Mouse (Mus musculus) C2C12 (cell line): ENCODE measurements around the gene Mta2.

Experiments
- CTCF ChIP-seq: IDR thresholded peaks from one replicate; pipeline ENCODE4 v1.5.1; 2011; ENCODE audit not compliant: control insufficient read depth, insufficient read depth, insufficient read length
- FOSL1 ChIP-seq: IDR thresholded peaks from one replicate; pipeline ENCODE4 v1.8.0; 2011; ENCODE audit warnings: mild to moderate bottlenecking, low read length; ENCODE audit not compliant: poor library complexity, insufficient read depth, severe bottlenecking
- MYOG ChIP-seq: IDR thresholded peaks from one replicate; pipeline ENCODE4 v1.6.1; 2011; ENCODE audit not compliant: control insufficient read depth, insufficient read length; ENCODE audit errors: extremely low read depth

- TF ChIP-seq MYOG (no peak), CTCF (peak; percentile 11), FOSL1 (no peak)
These were observed 54.9 kb downstream of the Mta2 start for GRCm38 (mm10) chr19:8996601-8997000.
